Mouse (Mus musculus) spleen, adult 2 months (tissue): ENCODE data around the gene Commd1. TPM values are rescaled to one million over a fixed set of nuclear protein-coding genes. Genes with fewer than 3 reads are reported as not detected.

Experiments
- DNase-seq, 2 experiments: peaks; one replicate each; pipeline versions ENCODE4 v3.0.0 to v3.0.0-alpha.2; 2012 to 2021; ENCODE audit warnings: low spot score in 2 of 2, low read depth in 1 of 2
- H3K27ac ChIP-seq: fragments of 200-500 bp; 2 replicates; pipeline ENCODE4 v1.5.1; 2012; ENCODE audit warnings: low read length, inconsistent platforms; ENCODE audit not compliant: insufficient read depth
- H3K27me3 ChIP-seq: fragments of 200-500 bp; 2 replicates; pipeline ENCODE4 v1.6.1; 2012; ENCODE audit warnings: mild to moderate bottlenecking, moderate library complexity, low read length, inconsistent platforms; ENCODE audit not compliant: control insufficient read depth, insufficient read depth
- H3K36me3 ChIP-seq: fragments of 200-500 bp; 2 replicates; pipeline ENCODE4 v1.6.1; 2012; ENCODE audit warnings: mild to moderate bottlenecking, low read length, inconsistent platforms; ENCODE audit not compliant: control insufficient read depth, insufficient read depth
- H3K4me1 ChIP-seq: fragments of 200-500 bp; 2 replicates; pipeline ENCODE4 v1.6.1; 2011; ENCODE audit warnings: inconsistent platforms; ENCODE audit not compliant: control insufficient read depth, insufficient read depth, insufficient read length
- H3K4me3 ChIP-seq: fragments of 200-500 bp; 2 replicates; pipeline ENCODE4 v1.5.1; 2011; ENCODE audit warnings: mild to moderate bottlenecking, inconsistent platforms; ENCODE audit not compliant: insufficient read depth, insufficient read length; ENCODE audit errors: extremely low read depth
- CTCF ChIP-seq: fragments of 200-500 bp; IDR thresholded peaks from 2 replicates; pipeline ENCODE4 v1.5.1; 2011; ENCODE audit warnings: mild to moderate bottlenecking, inconsistent platforms; ENCODE audit not compliant: insufficient read depth, insufficient read length, insufficient replicate concordance; ENCODE audit errors: extremely low read depth
- POLR2A ChIP-seq: fragments of 200-500 bp; IDR thresholded peaks from 2 replicates; pipeline ENCODE4 v1.6.1; 2011; ENCODE audit warnings: low read depth, low read length, inconsistent platforms
- WGBS: fragments of 180-500 bp; shearing (Covaris S2); methylation state at CpG from one replicate; pipeline ENCODE4 v1.1.7; 2018; 5-methylcytosine and 5-hydroxymethylcytosine counted together
- polyA plus RNA-seq: library from polyadenylated mRNA; depleted of rRNA; stranded (reverse); fragments of >200 nt; gene quantifications from 2 replicates; pipeline ENCODE4 v1.2.3, GENCODE M21; 2012

Gene Commd1
- polyA plus RNA-seq, 1 experiment = 5.4 TPM

DNA sequence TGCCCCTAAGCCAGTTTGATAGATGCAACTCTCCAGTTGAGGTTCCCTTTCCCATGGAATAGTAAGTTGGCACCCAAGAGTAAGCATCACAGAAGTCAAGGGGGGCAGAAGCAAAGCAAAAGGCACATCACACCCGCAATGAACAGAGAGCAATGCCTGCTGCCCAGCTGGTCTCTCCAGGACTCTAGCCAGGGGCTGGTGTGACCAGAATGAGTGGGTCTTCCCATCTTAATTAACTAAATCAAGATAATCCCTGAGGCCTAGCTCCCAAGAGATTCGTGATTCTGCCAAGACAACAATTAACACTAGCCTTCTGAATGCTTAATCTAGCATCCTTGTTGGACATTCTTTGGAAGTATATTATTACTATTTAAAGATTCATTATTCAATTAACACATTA lies 58.6 kb downstream of the Commd1 start:
- TF ChIP-seq CTCF = no peak
- TF ChIP-seq POLR2A = no peak
- WGBS = 93% methylated on average over 2 of the region's 2 CpGs

GRCm38 (mm10) chr11:22922546-22922945 lies 59.6 kb downstream of the Commd1 start:
- no peak for DNase-seq
- TF ChIP-seq CTCF = no peak
- TF ChIP-seq POLR2A = no peak
- Histone ChIP-seq H3K4me3 (no peak overlapping the region), H3K27me3 (no peaks in the 10 kb centered on the region), H3K36me3 (no peaks in the 10 kb centered on the region), H3K27ac (no peak overlapping the region), H3K4me1 (peaks cover 3% of the 10 kb centered on the region)
- WGBS = 85% methylated on average over 2 of the region's 2 CpGs

More for the DNA sequence above, 58.6 kb downstream of the Commd1 start:
- no peak overlapping the region for H3K4me3 ChIP-seq
- no peak for DNase-seq
- H3K27ac ChIP-seq = no peak overlapping the region
- no peaks in the 10 kb centered on the region for H3K27me3 ChIP-seq
- H3K4me1 ChIP-seq = peaks cover 6% of the 10 kb centered on the region
- no peaks in the 10 kb centered on the region for H3K36me3 ChIP-seq

DNA sequence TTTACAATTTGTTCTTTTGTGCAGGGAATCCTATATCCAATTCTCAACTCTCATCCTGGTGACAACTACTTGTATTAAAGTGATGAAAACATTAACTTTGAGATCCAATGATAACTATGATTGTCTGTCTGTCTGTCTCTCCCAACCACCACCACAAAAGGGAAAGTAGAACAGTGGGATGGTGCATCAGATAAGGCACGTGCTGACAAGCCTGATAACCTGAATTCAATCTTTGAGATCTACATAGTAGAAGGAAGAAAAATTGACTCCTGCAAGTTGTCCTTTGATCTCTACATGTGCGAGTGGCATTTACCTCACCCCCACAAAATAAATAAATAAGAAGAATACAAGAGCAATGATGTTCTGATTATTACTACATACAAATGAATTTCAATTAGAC lies 62.8 kb downstream of the Commd1 start:
- Histone ChIP-seq H3K4me1 (peaks cover 5% of the 10 kb centered on the region), H3K36me3 (no peaks in the 10 kb centered on the region), H3K27ac (no peak overlapping the region), H3K4me3 (no peak overlapping the region), H3K27me3 (no peaks in the 10 kb centered on the region)
- no peak for DNase-seq
- WGBS = 69% methylated on average over 2 of the region's 2 CpGs
- TF ChIP-seq CTCF (no peak), POLR2A (no peak)

GRCm38 (mm10) chr11:22917786-22918185 lies 64.4 kb downstream of the Commd1 start:
- Histone ChIP-seq H3K36me3 (no peaks in the 10 kb centered on the region), H3K4me1 (peaks cover 2% of the 10 kb centered on the region), H3K27me3 (no peaks in the 10 kb centered on the region), H3K27ac (no peak overlapping the region), H3K4me3 (no peak overlapping the region)
- no peak for DNase-seq
- WGBS = 94% methylated on average over 7 of the region's 7 CpGs
- TF ChIP-seq CTCF (no peak), POLR2A (no peak)

GRCm38 (mm10) chr11:22913744-22914143 lies 68.4 kb downstream of the Commd1 start:
- DNase-seq = no peak
- H3K27ac ChIP-seq = no peak overlapping the region
- no peaks in the 10 kb centered on the region for H3K27me3 ChIP-seq
- no peak overlapping the region for H3K4me3 ChIP-seq
- no peaks in the 10 kb centered on the region for H3K36me3 ChIP-seq
- peaks cover 2% of the 10 kb centered on the region; the same call in 1 of the 2 replicates for H3K4me1 ChIP-seq
- TF ChIP-seq CTCF (no peak), POLR2A (no peak)
- WGBS = 89% methylated on average over 4 of the region's 4 CpGs

- no peak for DNase-seq
- H3K4me3 ChIP-seq = no peak overlapping the region
Observed at GRCm38 (mm10) chr11:22911831-22912230, 70.4 kb downstream of the Commd1 start.

DNA sequence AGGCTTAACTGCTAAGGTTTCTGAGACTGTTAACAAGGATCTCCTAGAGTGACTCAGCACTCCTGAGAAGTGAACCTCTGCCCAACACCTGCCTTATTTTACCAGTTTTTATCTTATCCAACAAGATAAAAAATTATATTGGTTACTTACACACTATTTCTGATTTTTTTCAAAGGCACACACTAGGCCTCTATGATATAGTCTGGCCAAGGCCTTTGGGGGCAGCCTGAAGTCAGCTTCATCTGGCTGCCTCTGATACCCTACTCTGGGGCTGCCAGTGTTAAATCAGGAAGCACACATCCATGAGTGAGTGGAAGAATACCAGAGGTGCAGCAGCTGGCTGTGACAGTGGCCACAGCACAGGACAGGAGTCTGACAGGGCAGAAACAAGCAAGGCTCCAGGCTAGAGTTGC lies 75.7 kb downstream of the Commd1 start:
- no peaks in the 10 kb centered on the region for H3K36me3 ChIP-seq
- TF ChIP-seq CTCF (no peak), POLR2A (no peak)

More at GRCm38 (mm10) chr11:22911831-22912230, 70.4 kb downstream of the Commd1 start:
- TF ChIP-seq CTCF (no peak), POLR2A (no peak)
- H3K36me3 ChIP-seq = no peaks in the 10 kb centered on the region
- WGBS = 92% methylated on average over 7 of the region's 7 CpGs
- peaks cover 2% of the 10 kb centered on the region; the same call in 1 of the 2 replicates for H3K4me1 ChIP-seq
- no peak overlapping the region for H3K27ac ChIP-seq
- H3K27me3 ChIP-seq = no peaks in the 10 kb centered on the region

More for the DNA sequence above, 75.7 kb downstream of the Commd1 start:
- H3K4me1 ChIP-seq = no peaks in the 10 kb centered on the region
- no peak overlapping the region for H3K27ac ChIP-seq
- no peak for DNase-seq
- H3K27me3 ChIP-seq = no peaks in the 10 kb centered on the region
- H3K4me3 ChIP-seq = no peak overlapping the region
